Mouse (Mus musculus): ENCODE data around the gene Pcsk6.

Gene Pcsk6

GRCm38 (mm10) chr7:65880666-65881289 is 19.2 kb downstream of the Pcsk6 start:
- DNase-seq (ENCODE audit: inconsistent ontology term), result no peak

- peak; percentile 36 for DNase-seq (ENCODE audit: inconsistent ontology term)
These were observed 19.8 kb downstream of the Pcsk6 start for GRCm38 (mm10) chr7:65881290-65881688.

DNA sequence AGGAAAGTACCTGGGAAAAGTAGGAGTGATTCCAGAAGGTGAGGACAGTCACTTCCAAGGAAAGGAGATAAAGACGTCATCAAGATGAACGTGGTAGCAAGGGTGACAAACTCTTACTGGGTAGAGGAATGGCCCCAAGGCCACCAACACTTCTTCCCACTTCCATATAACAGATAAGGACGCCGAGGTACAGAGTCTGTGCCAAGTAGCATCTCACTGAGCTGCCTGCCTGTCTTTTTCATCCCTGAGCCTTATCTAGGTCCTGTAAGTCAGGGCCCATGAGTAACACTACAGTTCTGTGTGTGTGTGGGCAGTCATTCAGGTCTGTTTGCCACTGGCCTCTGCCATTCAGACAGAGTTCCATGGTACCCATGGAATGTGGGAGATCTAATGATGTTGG is 23.4 kb downstream of the Pcsk6 start:
- no peak for DNase-seq (ENCODE audit: inconsistent ontology term)

GRCm38 (mm10) chr7:65885819-65886218 is 24.3 kb downstream of the Pcsk6 start:
- DNase-seq (ENCODE audit: inconsistent ontology term), result no peak

- DNase-seq (ENCODE audit: inconsistent ontology term), result no peak
These were observed 30.3 kb downstream of the Pcsk6 start for GRCm38 (mm10) chr7:65891831-65892230.

- DNase-seq (ENCODE audit: inconsistent ontology term), result peak; percentile 20
These were observed 30.8 kb downstream of the Pcsk6 start for GRCm38 (mm10) chr7:65892264-65892828.

- no peak for DNase-seq (ENCODE audit: inconsistent ontology term)
These were observed 32.0 kb downstream of the Pcsk6 start for GRCm38 (mm10) chr7:65893546-65893945.

DNA sequence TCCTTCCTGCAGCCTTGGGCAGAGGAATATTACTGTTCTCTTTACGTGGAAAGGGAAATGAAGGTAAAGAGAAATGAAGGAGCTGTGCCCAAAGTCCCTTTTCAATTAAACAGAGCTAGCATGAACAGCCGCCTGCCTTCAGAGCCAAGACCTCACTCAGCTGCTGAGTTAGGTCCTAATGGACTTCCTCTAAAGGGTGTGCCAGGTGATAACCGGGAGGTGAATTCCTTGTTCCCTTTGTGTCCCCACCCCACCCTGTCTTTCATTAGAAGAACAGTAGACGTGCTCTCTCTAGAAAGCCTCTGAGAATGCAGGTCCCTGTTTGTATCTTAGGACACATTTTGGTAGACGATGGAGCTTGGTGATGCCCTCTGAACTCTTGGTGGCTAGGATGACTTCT is 33.7 kb downstream of the Pcsk6 start:
- no peak for DNase-seq (ENCODE audit: inconsistent ontology term)

GRCm38 (mm10) chr7:65901231-65901630 is 39.7 kb downstream of the Pcsk6 start:
- DNase-seq (ENCODE audit: inconsistent ontology term), result no peak

DNA sequence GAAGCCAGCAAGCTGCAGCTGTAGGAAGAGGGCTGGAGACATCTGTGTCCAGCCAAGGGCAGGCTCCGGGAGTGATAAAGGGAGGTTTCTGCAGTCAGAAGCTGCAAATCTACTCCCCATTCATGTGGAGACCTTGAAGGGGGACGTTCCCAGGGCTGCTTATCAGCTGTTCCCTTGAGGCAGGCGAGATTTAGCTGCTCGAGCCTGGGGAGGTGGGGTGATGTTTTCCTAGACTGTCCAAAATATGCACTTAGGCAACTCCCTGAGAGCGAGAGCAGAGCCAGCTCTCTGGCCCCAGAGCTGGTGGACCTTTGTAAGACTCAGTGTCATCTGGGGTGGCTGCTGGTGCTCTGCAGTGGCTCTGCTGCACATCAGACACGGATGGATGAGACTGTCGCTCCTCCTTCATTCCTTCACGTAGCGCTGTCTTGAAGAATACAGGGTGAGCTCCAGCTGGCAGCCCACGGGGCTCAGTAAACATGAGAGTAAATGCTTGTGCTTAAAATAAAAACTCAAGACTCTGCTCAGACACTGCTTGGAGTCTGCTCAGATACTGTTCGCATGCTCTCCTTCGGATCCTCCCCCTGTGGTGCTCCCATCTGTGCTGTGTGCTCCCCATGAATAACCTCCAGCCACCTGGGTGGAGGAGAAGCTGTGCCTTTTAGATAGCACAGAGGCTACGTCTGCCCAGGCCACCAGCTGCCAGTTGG is 41.1 kb downstream of the Pcsk6 start:
- DNase-seq (ENCODE audit: inconsistent ontology term), result peak; percentile 84

DNA sequence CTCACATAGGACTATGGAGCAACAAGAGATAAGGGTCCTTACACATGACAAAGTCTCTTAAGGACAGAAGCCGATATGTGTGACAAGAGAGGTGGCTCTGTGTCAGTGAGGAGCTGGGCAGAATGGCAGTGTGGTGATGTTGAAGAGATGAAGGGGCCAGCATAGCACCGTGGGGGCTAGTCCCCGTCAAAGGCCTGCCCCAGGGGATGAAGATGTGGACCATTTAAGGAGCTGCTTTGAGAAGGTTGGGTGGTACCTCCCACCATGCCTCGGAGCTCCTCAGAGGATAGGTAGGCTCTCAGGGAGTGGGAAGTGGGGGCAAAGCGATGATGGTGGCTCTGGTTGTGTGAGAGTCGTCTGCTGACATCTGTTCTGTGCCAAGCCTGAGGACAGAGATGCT is 41.9 kb downstream of the Pcsk6 start:
- no peak for DNase-seq (ENCODE audit: inconsistent ontology term)

DNA sequence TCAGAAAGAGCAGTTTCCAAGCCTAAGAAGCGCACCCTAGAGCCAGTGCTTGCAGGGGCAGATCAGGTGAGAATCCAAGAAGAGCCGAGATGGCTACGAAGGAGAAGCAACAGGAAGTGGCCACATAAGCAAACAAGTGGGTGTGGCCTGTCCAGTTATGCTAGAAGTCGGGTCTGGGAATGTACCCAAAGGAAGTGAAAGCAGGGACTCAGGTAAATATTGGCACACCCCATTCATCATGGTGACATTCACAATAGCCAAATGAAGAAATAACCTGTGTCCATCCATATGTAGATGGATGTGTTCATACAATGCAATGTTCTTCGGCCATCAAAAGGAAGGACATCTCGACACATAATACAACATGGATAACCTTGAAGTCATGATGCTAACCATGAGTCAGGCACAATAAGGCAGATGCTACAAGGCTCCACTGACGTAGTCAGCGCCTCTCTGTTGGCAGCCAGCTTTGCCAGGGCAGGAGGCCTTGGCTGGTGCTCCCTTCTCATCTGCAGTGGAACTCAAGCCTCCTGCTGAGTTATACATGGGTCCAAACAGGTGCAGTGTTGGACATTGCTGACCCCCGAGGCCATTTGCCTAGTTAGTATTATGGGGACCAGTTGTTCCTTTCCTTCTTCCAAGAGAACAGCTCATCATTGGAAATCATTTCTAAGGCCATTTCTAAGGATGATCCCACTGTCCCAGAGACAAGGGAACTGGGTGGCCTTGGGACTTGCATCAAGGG is 45.2 kb downstream of the Pcsk6 start:
- no peak for DNase-seq (ENCODE audit: inconsistent ontology term)

DNA sequence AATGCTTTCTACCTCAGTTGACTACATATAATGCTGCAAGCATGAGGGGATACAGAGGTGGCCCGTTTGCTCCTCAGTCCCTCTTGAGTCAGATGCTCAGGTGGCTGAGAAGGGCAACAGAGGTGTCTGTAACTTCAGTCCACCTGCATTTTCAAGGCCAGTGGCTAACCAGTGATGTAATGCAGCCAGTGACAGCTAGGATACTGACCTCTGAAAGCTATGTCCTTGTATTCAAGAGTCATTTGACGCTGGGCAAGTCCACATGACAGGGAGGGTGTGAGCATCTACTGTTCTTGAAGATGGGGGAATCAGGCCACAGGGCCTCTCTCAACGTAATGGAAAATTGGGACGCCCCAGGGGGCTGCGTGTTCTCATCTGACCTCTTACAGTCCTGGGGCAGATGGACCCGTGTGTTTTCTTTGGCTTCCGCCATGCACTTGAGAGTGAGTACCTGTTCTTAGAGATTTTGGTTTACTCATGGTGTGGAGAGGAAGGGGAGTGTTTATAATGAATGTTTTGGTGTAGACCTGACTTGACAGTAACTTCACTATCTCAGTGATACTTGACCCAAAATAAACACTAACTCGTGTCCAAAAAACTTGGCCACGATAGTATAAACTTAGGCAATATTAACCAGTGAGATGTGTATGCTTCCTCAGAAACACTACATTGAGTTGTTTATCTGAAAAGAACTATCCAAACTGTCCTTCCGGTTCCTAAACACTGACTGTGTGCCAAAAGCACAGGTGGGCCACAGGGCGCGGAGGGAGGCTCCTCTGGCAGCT is 48.0 kb downstream of the Pcsk6 start:
- no peak for DNase-seq (ENCODE audit: inconsistent ontology term)

- no peak for DNase-seq (ENCODE audit: inconsistent ontology term)
These were observed 51.6 kb downstream of the Pcsk6 start for GRCm38 (mm10) chr7:65913088-65913610.

GRCm38 (mm10) chr7:65914761-65915301 is 53.3 kb downstream of the Pcsk6 start:
- DNase-seq (ENCODE audit: inconsistent ontology term), result peak; percentile 24

DNA sequence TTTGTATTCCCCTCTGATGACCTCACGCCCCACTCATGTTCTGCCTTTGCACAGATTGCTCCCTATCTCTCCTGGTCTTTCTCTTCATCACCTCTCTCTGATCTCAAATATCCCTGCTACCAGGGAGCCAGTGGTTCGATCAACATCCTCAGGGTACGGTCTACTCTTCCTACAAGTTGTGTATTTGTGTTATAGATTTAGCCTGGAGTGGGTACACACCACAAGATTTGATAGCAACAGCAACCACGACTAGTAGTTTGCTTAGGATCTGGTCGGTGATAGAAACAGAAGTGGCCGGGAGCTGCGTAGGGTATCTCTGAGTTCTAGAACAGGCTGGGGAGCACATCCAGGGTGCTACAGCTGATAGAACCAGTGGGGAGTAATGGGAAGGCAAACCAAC is 54.3 kb downstream of the Pcsk6 start:
- no peak for DNase-seq (ENCODE audit: inconsistent ontology term)

DNA sequence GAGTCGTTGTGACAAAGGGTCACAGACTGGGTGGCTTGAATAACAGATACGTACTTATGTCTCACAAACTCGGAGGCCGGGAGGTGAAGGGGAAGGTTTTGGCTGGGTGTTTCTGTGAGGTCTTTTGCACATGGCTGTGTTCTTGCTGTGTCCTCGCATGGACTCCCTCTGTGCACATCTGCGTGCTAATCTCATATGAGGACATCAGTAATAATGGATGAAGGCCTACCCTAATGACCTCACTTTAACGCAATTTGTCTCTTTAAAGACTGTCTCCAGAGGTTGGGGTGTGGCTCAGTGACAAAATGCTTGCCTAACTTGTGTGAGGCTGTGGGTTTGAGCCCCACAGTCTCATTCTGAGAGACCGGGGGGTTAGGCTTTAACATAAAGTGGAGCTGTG is 55.0 kb downstream of the Pcsk6 start:
- no peak for DNase-seq (ENCODE audit: inconsistent ontology term)

GRCm38 (mm10) chr7:65918431-65918830 is 56.9 kb downstream of the Pcsk6 start:
- no peak for DNase-seq (ENCODE audit: inconsistent ontology term)

GRCm38 (mm10) chr7:65929398-65929797 is 67.9 kb downstream of the Pcsk6 start:
- DNase-seq (ENCODE audit: inconsistent ontology term), result no peak

- no peak for DNase-seq (ENCODE audit: inconsistent ontology term)
These were observed 68.9 kb downstream of the Pcsk6 start for GRCm38 (mm10) chr7:65930478-65930877.

Data from Muller cell, postnatal 12 days (primary cell).